8 mouse cellular contexts compared by ENCODE assay signal in genomic region chr3:127552973-127553719, GRCm38 (mm10). TPM values are rescaled to one million over a fixed set of nuclear protein-coding genes. Genes with fewer than 3 reads are reported as not detected.
DNase-seq lines count a peak whose midpoint lies in the region; ATAC-seq lines count a peak whose summit lies in the region.

TSS of gene Larp7 (minus strand) at chr3:127553349.
TSS of gene Zgrf1 (plus strand) at chr3:127553489.

- peak; percentile 95 for ATAC-seq in inflammation-experienced regulatory T-cells, adult 6 months
- ATAC-seq in megakaryocyte-erythroid progenitor cell, adult 5-6 weeks (replicated peaks; ENCODE audit: low FRiP score, low TSS enrichment, poor library complexity, severe bottlenecking): peak; percentile 96

- intact Hi-C loops in gastrocnemius, postnatal 14 days (cut with DNase I; ENCODE audit: low total_unique reads): loop anchor here (5.0 kb wide), 1 partner anchor 231 kb away; no protein-coding TSS in a partner anchor
- intact Hi-C loops in left cerebral cortex, postnatal 10 days (cut with DNase I): loop anchor here (5.0 to 10.0 kb wide), 4 partner anchors 56 to 368 kb away; partner anchors contain the start of gene Ank2

- peak; percentile 99 for DNase-seq in adrenal gland, adult (ENCODE audit: inconsistent age in 2 of 2, low spot score in 1 of 2)
- DNase-seq in embryo, embryonic 10.5 days (ENCODE audit: low spot score): peak; percentile 99
- peak; percentile 98 for DNase-seq in gastrocnemius, postnatal 14 days
- peak; percentile 99 for DNase-seq in left cerebral cortex, postnatal 10 days (ENCODE audit: extremely low spot score in 1 of 2, low spot score in 2 of 2)
- DNase-seq in right cerebral cortex, postnatal 25 days: peak; percentile 99
- peak; percentile 98 to 99 for DNase-seq in urinary bladder, postnatal 4 days (ENCODE audit: low spot score in 2 of 2)

RNA-seq across cellular contexts. Expression of gene Larp7, which starts in this region (rescaled TPM):
- 10 to 100 TPM; 10.8 to 12.3 TPM for total RNA-seq in gastrocnemius, postnatal 14 days (2021)
- polyA plus RNA-seq in inflammation-experienced regulatory T-cells, adult 6 months (2017; shearing (Covaris generic)): 100 to 1,000 TPM in 1 of 3 experiments, 10 to 100 TPM in 2; 77.8 to 106 (median 78.8) TPM
- 10 to 100 TPM; 17.8 to 18.0 TPM for total RNA-seq in left cerebral cortex, postnatal 10 days (2021)
- 74.0 and 76.2 TPM in 2 replicates for total RNA-seq in megakaryocyte-erythroid progenitor cell, adult 5-6 weeks (2014; fragmentation: Nextera tagmentation)
- total RNA-seq in megakaryocyte-erythroid progenitor cell, adult 5-6 weeks (2017): 150 and 188 TPM in 2 replicates

RNA-seq across cellular contexts. Expression of gene Zgrf1, which starts in this region (rescaled TPM):
- 1 to 10 TPM in 1 of 2 experiments, under 1 TPM in 1; 1.00 to 1.4 TPM for total RNA-seq in gastrocnemius, postnatal 14 days (2021)
- 1 to 10 TPM; 3.7 to 7.9 (median 4.7) TPM for polyA plus RNA-seq in inflammation-experienced regulatory T-cells, adult 6 months (2017; shearing (Covaris generic))
- 1 to 10 TPM; 2.5 to 3.0 TPM for total RNA-seq in left cerebral cortex, postnatal 10 days (2021)
- total RNA-seq in megakaryocyte-erythroid progenitor cell, adult 5-6 weeks (2014; fragmentation: Nextera tagmentation): 39.4 and 40.0 TPM in 2 replicates
- total RNA-seq in megakaryocyte-erythroid progenitor cell, adult 5-6 weeks (2017): 24.4 and 26.6 TPM in 2 replicates

Comparison
In these comparisons a context has a peak if more than half of its experiments do, and no peak if none do; other contexts are left out.
1. Peak in every context shown above with its lines: DNase-seq and ATAC-seq.
2. RNA of gene Zgrf1 (total RNA-seq): 24.4 to 40.0 TPM in megakaryocyte-erythroid progenitor cell, adult 5-6 weeks; 2.5 to 3.0 TPM in left cerebral cortex, postnatal 10 days and 1.00 to 1.4 TPM in gastrocnemius, postnatal 14 days; every median in the first group is over 4 times any median in the second.